Mouse (Mus musculus) urinary bladder, postnatal 36 days (tissue): ENCODE results near the gene Irf2bp2.

Source experiments
- DNase-seq, 2 experiments: peaks; one replicate each; pipeline ENCODE4 v3.0.0; 2022; ENCODE audit warnings: low spot score in 2 of 2, mixed read lengths in 1 of 2

Irf2bp2 gene

DNA sequence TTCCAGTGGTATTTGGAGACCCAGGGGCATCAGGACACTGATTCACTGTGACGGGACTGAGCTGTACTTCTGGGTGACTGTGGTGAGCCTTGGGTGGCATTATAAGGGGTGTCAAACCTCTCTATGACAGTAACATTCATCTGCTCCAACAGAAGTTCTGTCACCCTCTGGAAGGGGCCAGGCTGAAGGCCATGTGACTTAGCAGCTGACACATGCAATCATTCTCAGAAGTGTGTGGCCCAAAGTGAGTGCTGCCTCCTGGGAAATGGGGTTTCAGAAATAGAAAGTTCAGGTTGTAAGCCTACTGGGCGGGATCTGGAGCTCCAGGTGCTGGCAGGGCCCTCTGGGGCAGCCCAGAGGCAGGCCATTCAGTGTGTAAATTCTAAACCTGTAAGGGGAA is 26.1 kb downstream of the Irf2bp2 start:
- no peak for DNase-seq

DNA sequence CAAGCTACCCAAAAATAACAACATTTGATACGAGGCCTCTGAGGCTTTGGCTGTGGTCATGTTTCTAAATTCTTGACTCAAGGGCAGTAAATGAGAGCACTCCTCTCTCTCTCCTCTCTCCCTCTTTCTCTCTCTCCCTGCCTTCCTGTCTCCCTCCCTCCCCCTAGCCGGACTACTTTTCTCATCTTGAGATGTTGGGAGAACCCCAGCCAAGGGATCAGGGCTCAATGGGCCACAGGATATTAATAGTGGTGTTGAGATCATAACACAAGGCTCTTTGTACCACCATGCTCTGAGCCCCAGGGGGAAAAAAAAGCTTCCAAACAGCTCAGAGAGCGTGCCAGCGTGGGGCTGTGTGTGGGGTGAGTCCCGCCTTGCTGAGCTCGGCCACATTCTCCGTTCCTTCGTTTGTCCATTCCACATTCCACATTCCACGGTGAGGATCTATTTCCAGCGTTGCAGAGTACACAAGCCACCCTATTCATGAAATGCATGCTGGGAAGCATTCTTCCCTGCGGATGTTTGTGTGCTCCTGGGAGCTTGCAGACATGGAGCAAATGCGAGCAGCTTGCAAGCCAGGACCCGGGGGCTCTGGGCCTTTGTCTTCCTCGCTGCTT is 27.2 kb downstream of the Irf2bp2 start:
- DNase-seq, result peak in 1 of 2 experiments; percentile 45

DNA sequence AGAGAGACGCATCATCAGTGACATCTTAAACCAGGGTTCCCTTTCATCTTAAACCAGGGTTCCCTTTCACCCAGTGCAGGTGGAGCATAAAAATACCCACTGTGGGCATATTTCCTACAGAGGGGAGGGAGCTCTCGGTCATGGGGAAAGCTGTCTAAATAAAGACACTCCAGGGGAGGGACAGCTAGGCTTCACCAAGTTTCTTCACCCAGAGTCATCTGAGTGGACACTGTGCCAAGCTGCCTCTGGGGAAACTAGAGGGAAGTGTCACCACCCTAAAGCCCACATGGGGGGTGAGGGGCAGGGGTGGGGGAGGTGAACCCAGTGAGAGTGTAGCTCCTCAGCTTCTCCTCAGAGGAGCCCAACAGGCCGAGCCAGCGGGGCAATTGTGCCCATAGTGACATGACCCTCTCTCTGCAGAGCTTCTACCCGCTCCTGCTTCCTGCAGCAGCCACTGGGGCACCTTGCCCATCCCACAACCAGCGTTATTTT is 27.8 kb downstream of the Irf2bp2 start:
- DNase-seq, result no peak

DNA sequence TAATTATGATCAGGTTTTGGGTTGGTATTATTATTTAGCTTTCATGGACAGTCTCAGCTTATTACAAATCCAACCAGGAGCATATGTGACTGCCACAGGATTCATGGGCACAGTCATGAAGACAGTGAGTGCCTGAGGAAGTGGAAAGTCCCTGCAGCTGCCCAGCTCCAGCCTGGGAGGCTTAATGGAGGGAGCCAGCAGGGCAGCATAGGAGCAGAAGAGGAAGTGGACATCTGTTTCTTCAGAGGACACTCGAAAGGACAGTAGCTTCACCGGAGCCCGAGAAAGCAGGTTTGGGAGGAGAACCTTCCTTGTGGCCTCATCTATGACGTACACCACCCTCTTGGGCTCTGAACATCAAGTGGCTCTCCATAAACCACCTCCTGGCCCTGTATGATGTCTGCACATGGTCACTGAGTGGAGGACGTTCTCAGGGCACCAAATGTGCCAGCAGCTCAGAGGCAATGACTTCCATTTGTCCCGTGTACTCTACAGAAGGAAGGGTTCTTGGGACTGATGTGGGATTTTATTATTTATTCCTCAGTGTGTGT is 28.5 kb downstream of the Irf2bp2 start:
- DNase-seq, result no peak

DNA sequence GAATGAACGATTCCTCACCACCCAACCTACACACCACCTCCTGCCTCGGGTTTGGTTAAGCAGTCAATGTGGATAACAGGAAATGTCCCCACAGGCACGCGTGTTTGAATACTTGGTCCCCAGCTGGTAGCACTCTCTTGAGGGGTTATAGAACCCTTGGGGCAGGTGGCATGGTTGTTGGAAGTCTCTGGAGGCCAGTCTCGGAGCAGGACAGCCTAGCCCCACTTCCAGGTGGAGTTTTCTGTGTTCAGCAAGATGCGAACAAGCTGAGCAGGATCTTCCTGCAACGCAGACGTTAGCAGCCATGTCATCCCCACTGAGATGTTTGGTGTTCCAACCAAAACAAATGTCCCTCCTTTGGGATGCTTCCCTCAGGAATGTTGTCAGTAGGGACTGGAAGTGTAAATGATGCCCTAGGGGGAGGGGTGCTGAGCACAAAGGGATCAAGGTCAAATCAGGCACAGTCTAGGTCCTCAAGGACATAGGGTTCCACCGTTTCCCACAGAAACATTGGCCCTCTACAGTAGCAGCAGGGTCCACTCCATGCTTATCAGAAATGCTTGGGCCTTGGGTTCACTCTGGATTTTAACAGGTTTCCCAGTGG is 29.1 kb downstream of the Irf2bp2 start:
- no peak for DNase-seq

DNA sequence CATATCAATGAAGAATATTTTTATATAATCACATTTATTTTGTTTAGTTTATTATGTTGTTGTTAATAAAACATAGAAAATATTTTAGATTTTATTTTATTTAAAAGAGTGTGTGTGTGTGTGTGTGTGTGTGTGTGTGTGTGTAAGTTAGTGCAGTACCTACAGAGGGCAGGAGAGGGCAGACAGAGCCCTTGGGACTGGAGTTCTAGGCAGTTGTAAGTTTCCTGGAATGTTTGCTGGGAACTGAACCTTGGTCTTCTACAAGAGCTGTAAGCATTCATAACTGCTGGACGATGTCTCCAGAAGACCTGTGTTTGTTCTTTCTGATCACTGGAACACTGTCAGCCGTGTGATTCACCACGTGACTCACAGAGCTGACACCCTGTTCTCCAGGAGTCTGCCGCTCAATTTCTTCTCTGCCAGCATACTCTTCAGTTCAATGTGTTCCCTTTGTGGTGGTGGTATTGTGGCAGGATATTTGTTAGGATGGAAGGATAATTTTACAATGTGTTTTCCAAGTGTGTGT is 32.4 kb downstream of the Irf2bp2 start:
- no peak for DNase-seq

DNA sequence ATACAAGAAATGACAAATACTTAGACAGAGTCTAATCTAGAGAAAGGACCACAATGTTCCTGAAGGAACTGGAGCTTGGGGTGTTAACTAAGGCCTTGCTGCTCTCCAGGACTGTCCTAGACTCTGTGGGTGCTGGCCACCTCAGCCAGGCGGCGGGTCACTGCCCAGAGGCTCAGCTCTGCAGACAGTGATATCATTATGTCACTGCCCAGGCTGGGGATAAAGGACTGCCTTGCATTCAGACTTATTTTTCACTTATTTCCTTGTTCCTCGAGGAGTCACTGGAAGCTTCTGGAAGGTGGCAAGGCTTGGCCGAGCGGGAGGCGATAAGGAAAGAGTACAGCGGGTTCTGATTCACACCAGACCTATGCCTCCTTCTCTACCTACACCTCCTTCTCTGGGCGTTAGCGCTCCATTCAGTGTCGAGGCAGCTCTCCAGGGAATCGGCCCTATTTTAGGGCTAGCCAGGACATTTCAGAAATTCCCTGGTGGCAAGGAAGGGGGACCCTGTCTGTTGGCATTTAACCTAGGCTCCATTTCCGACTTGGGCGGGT is 35.3 kb downstream of the Irf2bp2 start:
- no peak for DNase-seq

DNA sequence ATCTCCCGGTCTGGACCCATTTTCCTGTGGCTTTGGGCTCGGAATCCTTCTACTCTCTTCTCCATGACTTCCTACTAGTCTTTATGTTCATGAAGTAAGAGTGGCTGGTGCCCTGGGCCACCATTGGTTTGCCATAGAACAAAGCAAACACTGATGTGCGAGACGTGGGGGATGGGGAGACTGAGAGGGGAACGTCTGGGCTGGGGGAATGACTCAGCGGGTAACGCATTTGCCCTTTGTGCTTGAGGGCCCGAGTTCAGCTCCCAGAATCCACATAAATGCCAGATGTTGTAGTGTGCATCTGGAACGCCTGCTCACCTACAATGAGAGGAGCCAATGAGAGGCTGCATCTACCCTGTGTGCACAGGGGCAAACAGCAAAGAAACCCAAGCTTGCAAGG is 36.4 kb downstream of the Irf2bp2 start:
- no peak for DNase-seq

DNA sequence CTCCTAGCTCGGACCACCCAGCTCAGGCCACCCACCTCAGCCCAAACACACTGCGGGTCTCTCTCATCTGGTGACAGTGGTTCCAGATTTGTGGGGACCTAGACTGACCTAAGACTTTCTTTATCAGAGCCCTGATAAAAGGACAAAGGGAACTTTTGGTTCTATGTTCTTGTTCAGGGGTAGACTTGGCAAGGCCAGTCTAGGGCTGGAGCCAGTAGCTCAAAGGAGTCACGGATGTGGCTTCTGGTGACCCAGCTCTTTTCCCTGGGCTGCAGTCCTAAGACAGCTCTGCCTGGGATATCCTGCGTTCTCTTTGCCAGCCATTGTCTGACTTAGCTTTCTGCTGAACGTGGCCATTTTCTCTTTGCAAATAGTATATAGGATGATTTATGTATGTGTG is 37.1 kb downstream of the Irf2bp2 start:
- no peak for DNase-seq

DNA sequence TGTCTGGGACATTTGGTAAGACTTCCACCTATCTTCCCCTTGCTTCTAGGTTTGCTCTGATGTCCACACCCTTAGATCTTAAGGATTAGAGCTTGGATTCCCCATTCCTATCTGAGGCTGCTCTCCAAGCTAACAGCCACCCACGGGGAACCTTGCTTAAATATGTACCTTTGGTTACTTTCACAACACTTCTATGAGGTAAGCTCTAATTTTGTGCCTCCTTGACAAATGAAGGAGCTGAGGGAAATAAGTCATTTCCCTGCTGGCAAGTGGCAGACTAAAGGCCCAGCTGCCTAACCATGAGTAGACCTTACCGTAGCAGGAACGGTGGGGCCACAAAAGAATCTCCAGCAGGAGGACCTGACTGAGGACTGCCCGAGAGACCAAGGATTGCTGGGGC is 39.0 kb downstream of the Irf2bp2 start:
- no peak for DNase-seq

DNA sequence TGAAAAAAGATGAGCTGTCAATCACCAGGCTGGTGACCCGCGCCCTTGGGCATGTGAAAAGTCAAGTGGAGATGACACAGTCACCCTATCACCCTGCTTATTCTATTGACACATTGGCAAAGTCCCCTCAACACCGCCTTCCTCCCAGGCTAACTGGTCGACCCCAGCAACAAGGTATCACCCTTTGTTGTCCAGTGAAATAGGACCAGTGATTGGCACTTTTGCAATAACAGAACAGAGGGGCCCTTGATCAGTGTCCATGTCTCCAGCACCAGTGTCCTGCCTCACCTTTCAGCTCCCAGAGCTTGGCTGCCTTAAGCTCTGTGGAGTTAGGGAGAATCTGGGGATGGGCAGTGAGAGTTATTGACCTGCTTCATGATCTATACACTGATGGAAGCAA is 41.9 kb downstream of the Irf2bp2 start:
- no peak for DNase-seq

DNA sequence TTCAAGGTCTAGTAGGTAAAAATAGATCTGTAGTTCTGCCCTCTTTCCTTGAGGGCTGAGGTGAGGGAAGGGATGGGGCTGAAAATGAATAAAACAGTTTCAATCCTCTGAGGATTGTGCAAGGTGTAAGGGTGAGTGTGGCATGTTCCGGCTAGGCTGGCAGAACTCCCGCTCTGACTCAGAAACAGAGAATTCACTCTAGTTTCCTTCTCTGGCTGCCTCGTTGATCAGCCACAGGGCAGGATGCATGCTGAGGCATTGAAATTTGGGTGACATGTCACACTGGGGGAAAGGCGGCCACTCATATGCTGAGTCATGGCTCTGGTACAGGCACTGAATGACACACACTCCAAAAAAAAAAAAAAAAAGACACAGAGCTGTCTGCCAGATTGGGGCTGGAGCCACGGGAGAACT is 42.8 kb downstream of the Irf2bp2 start:
- peak; percentile 64 to 87 for DNase-seq

DNA sequence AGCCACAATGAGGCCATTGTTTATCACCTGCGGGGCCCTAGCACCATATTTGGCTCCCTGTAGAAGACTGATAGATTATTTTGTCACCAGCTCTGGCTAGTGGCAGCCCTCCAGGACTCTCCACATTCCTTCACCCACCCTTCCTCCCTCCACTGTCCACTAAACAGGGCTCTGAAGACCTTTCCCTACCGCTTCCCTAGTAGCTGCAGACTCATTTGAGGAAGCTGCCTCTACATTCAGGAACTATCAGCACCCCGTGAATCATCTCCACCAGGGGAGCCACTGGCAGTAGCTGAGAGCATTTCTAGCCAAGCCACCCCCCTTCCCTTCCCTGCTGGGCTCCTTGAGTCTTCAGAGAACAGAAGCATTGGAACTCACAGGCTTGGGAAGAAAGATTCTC is 45.9 kb downstream of the Irf2bp2 start:
- peak; percentile 26 to 56 for DNase-seq

DNA sequence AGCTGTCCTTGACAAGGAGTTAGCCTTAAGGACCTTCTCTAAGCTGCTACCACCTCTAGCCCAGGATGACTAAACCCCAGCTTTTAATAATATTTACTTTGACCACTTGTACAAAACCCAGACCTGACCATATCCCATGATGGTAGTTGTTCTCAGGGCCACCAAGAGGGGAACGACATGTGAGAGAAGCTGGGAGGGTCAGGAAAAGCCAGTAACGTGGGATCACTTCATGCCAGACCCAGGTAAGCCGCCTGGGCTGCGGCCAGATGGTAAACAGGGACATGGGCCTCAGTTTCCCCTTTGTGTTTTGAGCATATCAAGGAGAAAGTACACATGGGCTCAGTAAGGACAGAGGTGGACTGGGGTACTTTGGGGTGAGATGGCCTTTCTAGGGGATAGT is 46.4 kb downstream of the Irf2bp2 start:
- DNase-seq, result no peak

DNA sequence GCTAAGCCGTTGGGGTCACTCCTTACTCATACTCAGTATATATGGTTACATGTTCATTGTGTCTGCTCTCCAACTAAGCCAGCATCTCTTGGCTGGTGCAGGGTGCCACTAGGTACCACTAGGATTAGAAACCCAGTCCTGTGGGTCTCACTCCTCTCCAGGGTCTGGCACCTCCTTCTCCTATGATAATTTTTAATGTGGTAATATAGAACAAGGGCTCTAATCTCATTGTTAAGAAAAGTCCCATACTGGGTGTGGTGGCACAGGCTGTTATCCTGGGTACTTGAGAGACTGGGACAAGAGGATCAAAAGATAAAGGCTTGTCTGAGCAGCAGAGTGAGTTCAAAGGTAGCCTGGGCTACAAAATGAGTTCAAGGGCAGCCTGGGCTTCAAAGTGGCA is 47.3 kb downstream of the Irf2bp2 start:
- DNase-seq, result no peak

DNA sequence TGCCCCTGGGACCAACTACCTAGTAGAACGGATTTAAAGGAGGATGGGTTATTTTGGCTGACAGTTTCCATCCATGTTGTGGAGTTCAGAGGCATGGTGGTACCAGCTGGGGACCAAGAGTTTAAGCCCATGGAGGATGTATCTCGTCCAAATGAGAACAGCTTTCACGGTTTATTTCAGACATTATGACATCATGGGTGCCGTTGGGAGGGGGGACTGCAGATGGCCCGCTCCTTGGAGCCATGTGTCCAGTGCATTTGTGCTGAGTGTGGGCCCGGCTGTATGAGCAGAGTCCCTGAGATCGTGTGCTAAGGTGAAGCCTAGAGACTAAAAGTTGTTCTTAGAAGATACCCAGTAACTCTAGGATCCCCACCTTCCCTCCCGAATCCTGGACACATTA is 50.4 kb downstream of the Irf2bp2 start:
- no peak for DNase-seq

DNA sequence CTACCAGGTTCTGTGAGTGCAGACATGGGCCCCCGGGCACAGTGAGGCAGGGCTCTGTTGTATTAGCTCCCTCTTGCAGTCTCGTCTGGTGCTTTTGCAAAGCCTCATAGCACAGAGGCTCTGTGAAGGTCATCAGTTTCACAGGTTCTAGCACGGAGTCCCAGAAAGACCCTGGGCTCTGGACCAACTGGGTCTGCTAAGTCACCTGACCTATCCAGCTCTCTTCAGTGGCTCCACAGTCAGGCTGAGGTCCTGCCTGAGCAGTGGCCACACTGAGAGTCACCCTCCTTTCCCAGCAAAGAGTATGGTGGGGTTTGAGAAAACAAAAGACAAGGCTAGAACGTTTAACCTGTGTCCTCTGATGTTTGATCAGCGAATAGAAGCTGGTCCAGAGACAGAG is 51.0 kb downstream of the Irf2bp2 start:
- no peak for DNase-seq

DNA sequence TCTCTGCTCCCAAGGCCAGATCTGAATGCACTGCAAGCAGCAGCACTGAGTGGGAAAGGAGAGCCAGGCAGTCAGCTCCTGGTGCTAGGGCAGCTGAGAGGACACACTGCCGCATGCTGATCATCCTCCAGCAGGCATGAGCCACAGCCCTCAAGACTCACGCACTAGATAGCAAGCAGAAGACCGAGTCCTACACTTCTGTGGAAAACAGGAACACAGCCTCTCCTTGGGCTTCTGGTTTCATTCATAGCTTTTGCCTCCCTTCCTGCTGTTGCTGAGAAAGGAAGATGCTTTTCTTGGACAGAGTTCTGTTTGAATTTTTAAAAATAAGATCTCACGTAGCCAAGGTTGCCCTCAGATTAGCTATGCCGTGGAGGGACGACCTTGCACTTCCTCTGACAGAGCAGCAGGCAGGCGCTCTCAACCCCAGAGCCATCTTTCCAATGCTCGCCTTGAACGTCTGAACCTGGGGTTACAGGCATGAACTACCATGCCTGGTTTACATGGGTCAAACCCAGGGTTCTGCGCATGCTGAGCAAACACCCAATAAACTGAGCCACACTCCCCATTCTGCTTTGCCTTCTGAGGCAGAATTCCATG is 51.6 kb downstream of the Irf2bp2 start:
- DNase-seq, result no peak

DNA sequence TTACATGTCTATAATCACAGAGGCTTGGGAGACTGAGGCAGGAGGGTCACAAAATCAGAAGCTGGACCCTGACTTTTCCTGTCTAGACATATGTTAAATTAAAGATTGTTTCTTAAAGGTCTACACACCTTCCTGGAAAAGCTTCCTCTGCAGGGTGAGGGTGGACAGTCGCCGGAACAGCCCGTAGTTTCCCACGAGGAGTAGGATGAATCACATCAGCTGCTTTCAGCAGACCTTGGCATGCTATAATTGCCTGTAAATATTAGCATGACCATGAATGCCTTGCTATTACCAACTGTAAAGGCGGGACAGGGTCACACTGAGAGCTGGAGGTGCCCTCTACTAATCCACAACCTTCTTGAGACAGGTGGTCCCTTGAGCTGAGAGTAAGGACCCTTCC is 53.5 kb downstream of the Irf2bp2 start:
- peak in 1 of 2 experiments; percentile 24 for DNase-seq

DNA sequence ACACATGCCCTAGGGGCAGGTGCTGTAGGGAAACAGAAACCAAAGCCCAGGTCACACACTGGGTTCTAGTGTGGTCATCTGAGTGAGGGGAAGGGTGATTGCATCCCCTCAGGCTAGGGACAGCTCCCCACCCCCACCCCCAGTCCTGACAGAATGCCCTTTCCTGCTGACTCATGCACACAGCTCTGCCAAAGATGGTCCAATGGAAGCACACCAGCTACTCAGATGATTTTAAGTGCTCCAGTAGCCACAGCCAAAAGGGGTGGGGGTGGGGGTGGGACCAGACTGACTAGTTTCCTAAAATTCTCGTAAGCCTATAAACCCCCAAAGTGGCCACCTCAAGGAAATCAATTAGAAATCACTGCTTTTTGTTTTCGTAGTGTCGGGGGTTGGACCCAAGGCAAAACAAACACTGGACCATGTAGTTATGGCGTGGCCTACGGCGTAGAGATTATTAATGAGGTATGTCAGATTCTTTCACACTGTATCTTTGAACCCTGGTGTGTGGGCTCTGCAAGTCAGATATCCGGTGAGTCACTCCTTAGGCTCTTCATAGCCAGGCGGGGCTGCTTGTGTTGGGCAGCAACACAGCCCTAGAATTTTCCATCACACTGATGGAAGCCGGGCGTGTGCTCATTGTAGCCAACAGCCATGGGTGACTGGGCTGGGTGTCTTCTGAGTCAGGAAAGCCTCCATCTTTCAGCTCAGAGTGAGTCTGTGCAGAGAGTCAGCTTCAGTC is 54.3 kb downstream of the Irf2bp2 start:
- peak; percentile 52 to 60 for DNase-seq

DNA sequence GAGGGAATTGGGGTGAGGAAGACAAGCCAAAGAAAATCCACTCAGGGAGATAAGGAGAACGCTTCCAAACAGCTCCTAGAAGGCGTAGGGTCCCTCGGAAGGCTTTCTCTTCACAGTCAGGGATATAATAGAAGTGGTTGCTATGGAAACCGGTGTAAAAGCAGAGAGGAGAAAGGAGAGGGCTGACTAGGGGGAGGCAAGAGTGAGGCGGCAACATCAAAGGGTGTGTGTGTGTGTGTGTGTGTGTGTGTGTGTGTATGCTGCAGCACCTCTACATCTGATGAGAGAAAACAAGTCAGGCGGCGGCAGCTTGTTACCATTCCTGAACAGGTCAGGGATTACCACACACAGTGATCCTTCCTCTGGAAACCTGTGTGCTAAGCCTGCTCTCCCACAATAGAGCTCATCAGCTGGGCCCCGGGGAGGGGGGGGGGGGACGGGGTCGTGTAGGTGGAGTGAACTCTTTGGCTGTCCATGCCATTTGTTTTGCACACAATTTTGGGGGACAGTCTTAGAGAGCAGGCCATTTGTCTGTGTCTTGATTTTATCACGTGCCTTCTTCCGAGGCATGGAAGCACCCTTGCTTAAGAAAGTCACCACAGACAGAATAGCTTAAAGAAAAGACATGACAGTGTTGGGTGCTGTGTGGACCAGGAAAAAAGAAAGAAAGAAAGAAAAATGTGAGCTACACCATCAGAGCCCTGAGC is 55.0 kb downstream of the Irf2bp2 start:
- no peak for DNase-seq
